Mouse (Mus musculus) hindbrain, embryonic 12.5 days (tissue): ENCODE data around the gene Gm20924. TPM values are rescaled to one million over a fixed set of nuclear protein-coding genes. Genes with fewer than 3 reads are reported as not detected.
"Not testable (repeated sequence)": the region's sequence is repeated elsewhere in the genome, so short reads cannot be mapped to it uniquely, and the experiment has no call there.

Source experiments
- ATAC-seq: fragments of 200-750 bp; cut with Nextera tagmentation; 2 replicates; pipeline ENCODE4 v1.8.0; 2017; ENCODE audit warnings: moderate TSS enrichment; ENCODE audit not compliant: low FRiP score
- H3K27ac ChIP-seq: fragments of 300-500 bp; sonication (generic); 2 replicates; pipeline ENCODE4 v1.5.1; 2016; ENCODE audit warnings: mild to moderate bottlenecking
- H3K27me3 ChIP-seq: fragments of 300-500 bp; sonication (generic); 2 replicates; pipeline ENCODE4 v1.6.1; 2016; ENCODE audit warnings: mild to moderate bottlenecking
- H3K36me3 ChIP-seq: fragments of 300-500 bp; sonication (generic); 2 replicates; pipeline ENCODE4 v1.6.1; 2016; ENCODE audit warnings: mild to moderate bottlenecking
- H3K4me1 ChIP-seq: fragments of 300-500 bp; sonication (generic); 2 replicates; pipeline ENCODE4 v1.6.1; 2016
- H3K4me2 ChIP-seq: fragments of 300-500 bp; sonication (generic); replicated peaks from 2 replicates; pipeline ENCODE4 v1.6.1; 2016; ENCODE audit warnings: mild to moderate bottlenecking
- H3K4me3 ChIP-seq: fragments of 300-500 bp; sonication (generic); 2 replicates; pipeline ENCODE4 v1.5.1; 2016; ENCODE audit warnings: mild to moderate bottlenecking
- H3K9ac ChIP-seq: fragments of 300-500 bp; sonication (generic); 2 replicates; pipeline ENCODE4 v1.6.1; 2016; ENCODE audit warnings: mild to moderate bottlenecking, moderate library complexity
- H3K9me3 ChIP-seq: fragments of 300-500 bp; sonication (generic); replicated peaks from 2 replicates; pipeline ENCODE4 v1.6.1; 2016; ENCODE audit warnings: mild to moderate bottlenecking
- WGBS: fragments of 180-500 bp; shearing (Covaris S2); methylation state at CpG from one replicate; pipeline ENCODE4 v1.1.7; 2016; 5-methylcytosine and 5-hydroxymethylcytosine counted together
- polyA plus RNA-seq: library from polyadenylated mRNA; unstranded; fragments of >200 nt; fragmentation: Nextera tagmentation; extraction: Ambion mirVana; gene quantifications from 2 replicates; pipeline ENCODE4 v1.2.1, GENCODE M21; 2016

The Gm20924 gene
- not detected in 2 replicates for polyA plus RNA-seq

GRCm38 (mm10) chrY:65207427-65207826 is at the start of gene Gm20924:
Gene Gm20924, minus strand, starts transcription at chrY:65207527.
- ATAC-seq, H3K4me1 ChIP-seq, H3K9me3 ChIP-seq, H3K4me2 ChIP-seq, H3K9ac ChIP-seq, H3K27ac ChIP-seq, H3K27me3 ChIP-seq, H3K36me3 ChIP-seq, H3K4me3 ChIP-seq: not testable (repeated sequence)
- WGBS = no CpG with 5 or more reads among the region's 4 CpGs

Other genes with a start within 250 kb of the Gm20924 start
- not detected in 2 replicates for gene Gm20736, start 170.2 kb upstream of the Gm20924 start, polyA plus RNA-seq